Mouse (Mus musculus) limb, embryonic 13.5 days (tissue): ENCODE results near the gene Gm49380. TPM values are rescaled to one million over a fixed set of nuclear protein-coding genes. Genes with fewer than 3 reads are reported as not detected.

Source experiments
- ATAC-seq: fragments of 200-750 bp; cut with Nextera tagmentation; 2 replicates; pipeline ENCODE4 v1.8.0; 2017; ENCODE audit warnings: low read depth, moderate number of reproducible peaks, moderate TSS enrichment; ENCODE audit not compliant: low FRiP score
- H3K27ac ChIP-seq: fragments of 300-500 bp; sonication (generic); 2 replicates; pipeline ENCODE4 v1.5.1; 2015; ENCODE audit warnings: inconsistent platforms, mild to moderate bottlenecking, moderate library complexity
- H3K27me3 ChIP-seq: fragments of 300-500 bp; sonication (generic); 2 replicates; pipeline ENCODE4 v1.6.1; 2015; ENCODE audit warnings: mild to moderate bottlenecking, inconsistent platforms
- H3K36me3 ChIP-seq: fragments of 300-500 bp; sonication (generic); 2 replicates; pipeline ENCODE4 v1.6.1; 2015; ENCODE audit warnings: inconsistent platforms, mild to moderate bottlenecking, moderate library complexity
- H3K4me1 ChIP-seq: fragments of 300-500 bp; sonication (generic); 2 replicates; pipeline ENCODE4 v1.6.1; 2015; ENCODE audit warnings: inconsistent platforms
- H3K4me2 ChIP-seq: fragments of 300-500 bp; sonication (generic); replicated peaks from 2 replicates; pipeline ENCODE4 v1.6.1; 2015; ENCODE audit warnings: inconsistent platforms, mild to moderate bottlenecking, moderate library complexity
- H3K4me3 ChIP-seq: fragments of 300-500 bp; sonication (generic); 2 replicates; pipeline ENCODE4 v1.5.1; 2015; ENCODE audit warnings: moderate library complexity, mild to moderate bottlenecking, inconsistent platforms
- H3K9ac ChIP-seq: fragments of 300-500 bp; sonication (generic); 2 replicates; pipeline ENCODE4 v1.6.1; 2015; ENCODE audit warnings: mild to moderate bottlenecking, inconsistent platforms
- H3K9me3 ChIP-seq: fragments of 300-500 bp; sonication (generic); 2 replicates; pipeline ENCODE4 v1.6.1; 2016; ENCODE audit warnings: inconsistent platforms
- whole genome bisulfite sequencing: fragments of 180-500 bp; shearing (Covaris S2); methylation state at CpG from one replicate; pipeline ENCODE4 v1.1.7; 2015; 5-methylcytosine and 5-hydroxymethylcytosine counted together
- polyA plus RNA-seq: library from polyadenylated mRNA; unstranded; fragments of >200 nt; fragmentation: Nextera tagmentation; extraction: Ambion mirVana; gene quantifications from 2 replicates; pipeline ENCODE4 v1.2.1, GENCODE M21; 2015

Gene Gm49380
- polyA plus RNA-seq, 1 experiment from 2014 or later: 0.10 TPM

- no peaks in the 10 kb centered on the region for H3K9me3 ChIP-seq
- peaks cover 48% of the 10 kb centered on the region for H3K4me1 ChIP-seq
- 21% methylated on average over 5 of the region's 5 CpGs for WGBS
- H3K36me3 ChIP-seq: no peaks in the 10 kb centered on the region
- no peak for ATAC-seq
- H3K4me3 ChIP-seq: no peak overlapping the region
- no peak overlapping the region for H3K27ac ChIP-seq
- no peak overlapping the region for H3K9ac ChIP-seq
- no peak overlapping the region for H3K4me2 ChIP-seq
- H3K27me3 ChIP-seq: no peaks in the 10 kb centered on the region; the same call in 1 of the 2 replicates
These were observed 36.6 kb downstream of the Gm49380 start for GRCm38 (mm10) chr9:44076764-44077120.

- Histone ChIP-seq H3K9ac (no peak overlapping the region), H3K9me3 (no peaks in the 10 kb centered on the region), H3K4me1 (peaks cover 47% of the 10 kb centered on the region), H3K4me2 (no peak overlapping the region), H3K36me3 (no peaks in the 10 kb centered on the region), H3K27ac (no peak overlapping the region), H3K4me3 (no peak overlapping the region), H3K27me3 (peaks cover 3% of the 10 kb centered on the region; the same call in 1 of the 2 replicates)
- 68% methylated on average over 16 of the region's 16 CpGs for WGBS
- no peak for ATAC-seq
These were observed 37.1 kb downstream of the Gm49380 start for GRCm38 (mm10) chr9:44075996-44076763.

- H3K9me3 ChIP-seq: no peaks in the 10 kb centered on the region
- peaks cover 6% of the 10 kb centered on the region; the same call in 1 of the 2 replicates for H3K27me3 ChIP-seq
- 67% methylated on average over 24 of the region's 24 CpGs for WGBS
- ATAC-seq: no peak
- no peak overlapping the region for H3K4me2 ChIP-seq
- H3K4me1 ChIP-seq: peaks cover 47% of the 10 kb centered on the region
- H3K9ac ChIP-seq: no peak overlapping the region
- H3K36me3 ChIP-seq: no peaks in the 10 kb centered on the region
- H3K27ac ChIP-seq: no peak overlapping the region
- no peak overlapping the region for H3K4me3 ChIP-seq
These were observed 37.9 kb downstream of the Gm49380 start for GRCm38 (mm10) chr9:44075276-44075995.

GRCm38 (mm10) chr9:44074395-44075275 is 38.7 kb downstream of the Gm49380 start:
- Histone ChIP-seq H3K27ac (no peak overlapping the region), H3K9ac (no peak overlapping the region), H3K4me2 (no peak overlapping the region), H3K36me3 (no peaks in the 10 kb centered on the region), H3K4me3 (no peak overlapping the region), H3K4me1 (peaks cover 42% of the 10 kb centered on the region), H3K9me3 (no peaks in the 10 kb centered on the region), H3K27me3 (peaks cover 12% of the 10 kb centered on the region)
- 59% methylated on average over 9 of the region's 9 CpGs for WGBS
- ATAC-seq: no peak

- no peak overlapping the region for H3K4me2 ChIP-seq
- H3K9me3 ChIP-seq: no peaks in the 10 kb centered on the region
- H3K27me3 ChIP-seq: peaks cover 14% of the 10 kb centered on the region
- peaks cover 29% of the 10 kb centered on the region for H3K4me1 ChIP-seq
- WGBS: 81% methylated on average over 5 of the region's 5 CpGs
- H3K27ac ChIP-seq: no peak overlapping the region
- 0 out of 2 replicates have a peak overlapping the region, but pooled peaks have one; percentile 13 for H3K9ac ChIP-seq
- no peaks in the 10 kb centered on the region for H3K36me3 ChIP-seq
- no peak for ATAC-seq
- no peak overlapping the region for H3K4me3 ChIP-seq
These were observed 40.2 kb downstream of the Gm49380 start for GRCm38 (mm10) chr9:44073115-44073514.

GRCm38 (mm10) chr9:44072599-44072915 is 40.7 kb downstream of the Gm49380 start:
- ATAC-seq: no peak
- H3K4me1 ChIP-seq: peaks cover 34% of the 10 kb centered on the region
- no peak overlapping the region for H3K4me3 ChIP-seq
- H3K9me3 ChIP-seq: no peaks in the 10 kb centered on the region
- H3K4me2 ChIP-seq: no peak overlapping the region; the same call in 1 of the 2 replicates
- no peak overlapping the region for H3K27ac ChIP-seq
- no peaks in the 10 kb centered on the region for H3K36me3 ChIP-seq
- H3K9ac ChIP-seq: peak overlapping the region; percentile 13; the same call in 1 of the 2 replicates
- WGBS: 36% methylated on average over 4 of the region's 4 CpGs
- peaks cover 14% of the 10 kb centered on the region for H3K27me3 ChIP-seq

- H3K4me1 ChIP-seq: peaks cover 39% of the 10 kb centered on the region
- peak overlapping the region; percentile 27; the same call in 1 of the 2 replicates for H3K4me2 ChIP-seq
- H3K27me3 ChIP-seq: peaks cover 14% of the 10 kb centered on the region
- H3K4me3 ChIP-seq: no peak overlapping the region
- no peaks in the 10 kb centered on the region for H3K9me3 ChIP-seq
- ATAC-seq: no peak
- H3K9ac ChIP-seq: peak overlapping the region; percentile 13
- H3K36me3 ChIP-seq: no peaks in the 10 kb centered on the region
- WGBS: 39% methylated on average over 11 of the region's 11 CpGs
- H3K27ac ChIP-seq: no peak overlapping the region; the same call in 1 of the 2 replicates
These were observed 41.2 kb downstream of the Gm49380 start for GRCm38 (mm10) chr9:44071914-44072598.

GRCm38 (mm10) chr9:44070844-44071231 is 42.5 kb downstream of the Gm49380 start:
- no peak for ATAC-seq
- H3K9me3 ChIP-seq: no peaks in the 10 kb centered on the region
- no peak overlapping the region for H3K4me3 ChIP-seq
- H3K36me3 ChIP-seq: no peaks in the 10 kb centered on the region
- no peak overlapping the region for H3K9ac ChIP-seq
- peaks cover 40% of the 10 kb centered on the region for H3K4me1 ChIP-seq
- no peak overlapping the region for H3K27ac ChIP-seq
- H3K27me3 ChIP-seq: peaks cover 14% of the 10 kb centered on the region
- 28% methylated on average over 8 of the region's 8 CpGs for WGBS
- no peak overlapping the region for H3K4me2 ChIP-seq

- Histone ChIP-seq H3K9ac (no peak overlapping the region), H3K9me3 (no peaks in the 10 kb centered on the region), H3K4me2 (no peak overlapping the region), H3K27me3 (peaks cover 14% of the 10 kb centered on the region), H3K27ac (no peak overlapping the region), H3K36me3 (no peaks in the 10 kb centered on the region), H3K4me3 (no peak overlapping the region), H3K4me1 (peaks cover 40% of the 10 kb centered on the region)
- ATAC-seq: no peak
- WGBS: 62% methylated on average over 14 of the region's 14 CpGs
These were observed 43.0 kb downstream of the Gm49380 start for GRCm38 (mm10) chr9:44070113-44070843.

GRCm38 (mm10) chr9:44069252-44069651 is 44.0 kb downstream of the Gm49380 start:
- Histone ChIP-seq H3K27ac (no peak overlapping the region), H3K9me3 (no peaks in the 10 kb centered on the region), H3K36me3 (no peaks in the 10 kb centered on the region), H3K9ac (no peak overlapping the region), H3K4me3 (no peak overlapping the region), H3K4me2 (no peak overlapping the region), H3K4me1 (peaks cover 40% of the 10 kb centered on the region), H3K27me3 (peaks cover 14% of the 10 kb centered on the region)
- no peak for ATAC-seq
- WGBS: 17% methylated on average over 7 of the region's 7 CpGs

GRCm38 (mm10) chr9:44067960-44068330 is 45.4 kb downstream of the Gm49380 start:
- Histone ChIP-seq H3K9ac (no peak overlapping the region), H3K4me1 (peaks cover 39% of the 10 kb centered on the region), H3K4me3 (peak overlapping the region; percentile 57), H3K4me2 (peak overlapping the region; percentile 94), H3K9me3 (no peaks in the 10 kb centered on the region), H3K27me3 (peaks cover 14% of the 10 kb centered on the region), H3K36me3 (no peaks in the 10 kb centered on the region), H3K27ac (no peak overlapping the region)
- WGBS: 76% methylated on average over 6 of the region's 6 CpGs
- no peak for ATAC-seq
